Mouse (Mus musculus) liver, adult 2 months (tissue): ENCODE measurements around the gene Xrcc3.

Experiments
- CTCF ChIP-seq: fragments of 200-500 bp; IDR thresholded peaks from 2 replicates; pipeline ENCODE4 v1.5.1; 2011; ENCODE audit warnings: low read depth, low read length, control low read depth
- POLR2A ChIP-seq: fragments of 200-500 bp; IDR thresholded peaks from 2 replicates; pipeline ENCODE4 v1.6.1; 2011; ENCODE audit warnings: low read length, control low read depth; ENCODE audit not compliant: insufficient read depth; ENCODE audit errors: extremely low read depth

DNA sequence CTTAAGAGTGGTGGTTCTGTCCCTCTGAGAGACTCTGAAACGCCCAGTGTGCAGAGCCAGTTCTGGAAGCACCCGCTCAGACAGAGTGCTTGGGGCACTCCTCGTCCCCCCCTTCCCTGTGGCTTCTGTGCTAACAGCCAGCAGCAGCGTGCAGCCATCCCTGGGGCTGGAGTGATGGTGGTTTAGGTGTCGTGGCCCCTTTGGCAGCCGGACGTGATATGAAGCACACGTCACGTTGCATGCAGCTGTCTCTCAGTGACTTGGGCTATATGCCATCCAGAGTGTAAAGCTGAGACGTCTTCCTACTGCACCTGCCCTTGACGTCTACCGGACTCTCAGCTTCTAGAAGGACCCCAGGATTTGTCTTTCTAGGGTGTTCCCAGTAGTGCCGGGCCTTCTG, 15.2 kb downstream of the Xrcc3 start:
- no peak for TF ChIP-seq CTCF
- no peak for TF ChIP-seq POLR2A
